Mouse (Mus musculus): ENCODE measurements at regions not wholly inside any gene's neighbourhood (a gene's known extent, or its start where the extent isn't known, plus 50 kb on each side); places are given as distances from the start of the nearest gene placed in this dataset.

DNA sequence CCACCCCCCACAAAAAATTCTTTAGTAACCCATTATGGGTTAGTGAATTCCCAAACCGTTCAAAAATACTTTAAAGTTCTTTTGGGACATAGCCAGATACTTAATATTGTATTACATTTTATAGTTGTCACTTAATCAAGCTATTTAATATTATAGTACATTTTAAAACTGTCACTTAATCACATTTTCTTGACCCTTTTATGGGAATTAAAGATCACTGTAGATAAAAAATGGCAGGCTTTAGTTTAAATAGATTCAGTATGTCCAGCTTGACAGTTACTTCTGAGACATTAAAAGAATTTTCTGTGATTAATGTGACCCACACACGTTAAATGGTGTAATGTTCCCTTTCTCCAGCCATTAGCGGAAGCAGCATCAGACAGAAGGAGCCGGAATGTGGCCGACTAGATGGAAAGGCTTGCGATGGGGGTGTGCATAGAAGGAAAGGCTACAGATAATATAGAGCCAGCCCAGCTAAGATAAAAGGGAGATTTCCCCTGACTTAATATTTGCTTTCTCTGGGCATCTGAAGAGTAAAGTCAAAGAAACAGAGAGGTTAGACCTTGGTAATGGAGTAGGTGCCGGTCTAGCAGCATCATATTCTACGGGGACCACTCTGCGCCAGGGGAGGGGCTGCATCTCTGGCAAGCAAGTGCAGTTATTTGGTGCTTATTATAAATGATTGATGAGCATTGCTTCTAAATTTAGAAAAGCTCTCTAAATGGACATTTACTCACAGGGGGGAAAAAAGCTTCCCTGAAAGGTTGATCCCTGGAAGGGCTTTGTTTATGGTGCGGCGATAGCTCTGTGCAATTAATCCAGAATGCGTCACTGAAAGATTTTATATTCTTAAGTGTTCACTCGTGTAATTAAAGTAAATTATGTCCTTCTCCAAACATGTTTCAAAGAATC lies 331.8 kb upstream of the Meis1 start:
- in situ Hi-C loops (cut with MboI, MseI): no loop called here

DNA sequence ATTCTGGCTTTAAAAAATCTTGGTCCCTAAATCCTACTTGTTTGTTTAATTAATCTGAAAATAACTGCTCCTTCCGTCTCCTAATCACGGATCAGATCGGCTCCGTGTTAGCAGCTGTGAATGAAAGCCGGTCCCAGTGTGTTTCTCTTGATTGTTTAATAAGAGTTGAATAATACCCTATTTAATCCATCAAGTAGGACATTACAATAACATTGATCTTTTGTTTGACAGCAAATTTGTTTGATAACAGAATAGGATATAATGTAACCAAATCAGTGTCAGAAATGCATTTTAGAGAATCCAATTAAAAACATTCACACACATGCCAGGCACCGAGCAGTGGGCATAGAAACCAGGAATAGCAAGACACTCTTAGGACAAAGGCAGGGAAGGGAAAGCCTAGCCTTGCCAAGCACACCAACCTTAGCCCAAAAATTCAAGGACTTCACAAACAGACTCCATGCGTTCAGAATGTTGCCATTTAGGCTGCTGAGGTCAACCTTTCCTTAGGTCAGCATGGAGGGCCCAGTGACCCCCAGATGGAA lies 332.5 kb upstream of the Meis1 start:
- in situ Hi-C loops (cut with MboI, MseI): no loop called here

DNA sequence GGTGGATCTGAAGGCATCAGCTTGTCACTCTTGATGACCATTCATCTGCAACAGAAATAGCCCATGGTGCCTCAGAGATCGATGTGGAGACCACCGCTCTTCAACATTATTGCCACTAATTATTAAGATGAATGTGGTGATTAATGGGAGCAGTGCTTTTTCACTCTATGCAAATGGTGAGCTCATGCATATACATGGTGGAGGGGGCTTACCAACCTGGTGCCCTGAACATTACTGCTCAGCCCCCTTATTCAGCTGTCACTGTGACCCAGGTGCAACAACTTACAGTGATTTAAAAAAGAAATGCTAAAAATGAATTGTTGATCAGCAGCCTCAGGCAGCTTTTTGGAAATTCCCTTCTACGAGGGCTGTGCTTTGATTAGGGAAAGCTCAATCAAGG lies 334.9 kb upstream of the Meis1 start:
- in situ Hi-C loops (cut with MboI, MseI): no loop called here

DNA sequence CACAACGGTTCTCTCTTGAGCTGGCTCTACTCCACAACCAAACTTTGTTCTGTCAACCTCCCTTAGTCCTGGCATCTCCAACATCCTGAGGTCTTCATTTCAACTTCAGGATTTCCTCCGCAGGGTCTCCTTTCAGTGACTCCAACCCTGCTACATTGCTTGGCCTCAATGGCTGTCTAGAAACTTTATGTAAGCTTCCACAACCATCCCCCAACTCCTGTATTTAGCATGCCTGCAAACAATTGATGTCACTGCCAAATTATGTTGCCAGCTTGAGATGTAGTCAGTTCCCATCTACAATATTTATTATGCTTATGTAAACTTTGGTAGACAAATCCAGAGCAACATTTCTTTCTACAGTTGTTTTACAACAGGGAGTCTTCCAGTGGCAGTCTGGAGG lies 336.4 kb upstream of the Meis1 start:
- in situ Hi-C loops (cut with MboI, MseI): no loop called here

DNA sequence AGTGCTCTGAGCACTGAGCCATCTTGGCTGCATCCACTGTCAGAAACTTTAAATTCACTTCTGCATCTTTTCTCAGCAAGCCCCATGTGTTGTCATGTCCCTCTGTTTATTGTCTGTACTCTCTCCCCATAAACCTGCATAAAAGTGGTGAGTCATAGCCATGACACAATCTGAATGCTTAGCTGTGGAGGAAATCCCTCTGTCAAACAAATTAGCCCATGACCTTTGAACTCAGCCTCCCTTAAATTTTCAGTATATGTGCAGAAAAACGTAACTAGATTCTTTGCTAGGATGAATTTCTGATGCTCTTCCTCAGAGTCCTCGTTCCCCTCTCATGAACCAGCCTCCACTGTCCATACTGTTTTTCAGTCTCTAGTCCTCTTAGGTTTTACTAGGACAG lies 337.4 kb upstream of the Meis1 start:
- in situ Hi-C loops (cut with MboI, MseI): no loop called here

DNA sequence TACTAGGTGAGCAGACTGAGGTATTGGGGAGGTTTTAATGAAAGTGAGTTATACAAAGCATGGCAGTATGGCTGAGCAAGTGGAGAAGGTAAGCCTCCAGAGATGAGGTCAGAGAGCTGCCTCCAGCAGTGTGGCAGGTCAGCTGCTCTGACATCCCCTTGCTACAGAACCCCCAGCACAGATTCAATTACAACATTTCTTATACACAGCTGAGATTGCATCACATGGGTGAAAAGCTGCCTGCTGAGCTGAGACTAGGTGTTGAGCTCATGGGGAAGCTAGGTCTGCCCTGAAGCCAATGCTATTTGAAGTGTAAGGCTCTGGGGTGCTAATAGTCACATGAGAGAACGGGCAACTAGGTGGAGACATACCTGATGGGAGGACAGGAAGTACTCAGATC lies 350.4 kb upstream of the Meis1 start:
- in situ Hi-C loops (cut with MboI, MseI): no loop called here

DNA sequence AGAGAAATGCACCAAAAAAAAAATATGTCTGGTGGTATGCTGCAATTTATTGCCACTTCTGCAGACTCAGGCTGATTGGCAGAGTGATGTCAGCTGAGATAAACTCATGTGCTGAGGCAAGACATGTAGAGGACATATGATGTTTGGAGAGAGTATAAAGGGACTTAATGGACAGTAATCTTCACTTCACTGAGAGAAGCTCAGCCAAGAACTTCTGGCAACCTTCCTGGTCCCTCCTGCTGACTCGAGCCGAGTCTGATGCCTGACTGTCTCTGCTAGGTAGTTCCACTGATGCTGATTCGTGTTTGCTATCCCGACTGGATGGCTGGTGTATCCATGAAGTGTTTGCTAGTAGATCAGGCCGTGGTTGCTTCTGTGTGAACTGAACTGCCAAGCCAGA lies 354.7 kb upstream of the Meis1 start:
- in situ Hi-C loops (cut with MboI, MseI): no loop called here

DNA sequence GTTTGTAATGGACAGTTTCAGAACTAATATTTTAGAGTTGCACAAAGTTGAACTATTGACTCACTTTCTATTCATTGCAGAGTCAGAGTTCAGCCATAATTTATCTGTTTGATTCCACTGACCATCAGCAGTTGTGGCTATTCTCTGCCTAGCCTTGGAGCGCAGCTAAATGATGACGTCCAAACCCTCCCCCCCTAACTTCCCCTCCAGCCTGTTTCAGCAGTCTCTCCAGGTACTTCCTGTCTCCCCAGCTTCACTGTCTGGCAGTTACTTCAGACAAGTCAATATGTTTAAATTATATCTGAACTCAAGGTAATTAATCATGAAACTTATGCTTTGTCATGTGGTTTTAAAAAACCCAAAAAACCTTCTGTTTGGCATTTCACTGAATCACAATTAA lies 362.1 kb upstream of the Meis1 start:
- in situ Hi-C loops (cut with MboI, MseI): loop anchor here in 1 of 2 experiments (10.0 kb wide), 1 partner anchor 64 kb away; no protein-coding TSS in a partner anchor

DNA sequence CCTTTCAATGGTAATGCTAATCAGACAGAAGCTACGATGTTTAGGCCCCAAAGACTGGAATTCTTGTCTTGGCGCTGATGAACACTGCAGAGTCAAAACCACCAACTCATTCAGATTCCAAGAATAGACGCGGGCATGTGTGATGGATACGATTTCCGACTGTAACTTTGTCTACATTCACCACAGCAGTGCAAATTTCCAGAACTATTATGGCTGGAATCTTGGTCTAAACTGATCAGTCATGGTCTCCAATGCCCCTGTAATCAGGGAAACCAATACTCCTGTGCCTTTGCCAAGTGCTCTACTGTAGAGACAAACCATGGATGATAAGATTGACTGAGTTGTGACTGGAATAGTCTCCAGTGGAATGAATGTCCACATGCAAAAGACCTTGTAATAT lies 370.4 kb upstream of the Meis1 start:
- in situ Hi-C loops (cut with MboI, MseI): loop anchor here in 1 of 2 experiments (10.0 kb wide), 1 partner anchor 56 kb away; no protein-coding TSS in a partner anchor

DNA sequence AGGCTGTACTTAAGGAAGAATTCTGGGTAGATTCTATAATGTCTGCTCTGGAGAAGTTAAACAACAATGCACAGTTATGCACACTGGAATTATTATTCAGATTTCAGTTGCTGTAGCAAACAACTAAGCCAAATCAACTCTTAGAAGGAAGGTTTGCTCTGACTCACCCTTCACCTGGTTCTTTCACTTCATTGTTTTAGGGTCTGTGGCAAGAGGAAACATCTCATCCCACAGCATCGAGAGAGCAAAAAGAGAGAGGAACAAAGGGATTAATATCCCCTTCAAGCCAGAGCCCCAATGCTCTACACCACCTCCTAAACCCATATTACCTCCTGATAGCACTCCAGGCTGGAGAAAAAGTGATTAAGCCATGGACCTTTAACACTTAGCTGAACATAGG lies 373.4 kb upstream of the Meis1 start:
- in situ Hi-C loops (cut with MboI, MseI): loop anchor here in 1 of 2 experiments (10.0 kb wide), 1 partner anchor 203 kb away; no protein-coding TSS in a partner anchor

DNA sequence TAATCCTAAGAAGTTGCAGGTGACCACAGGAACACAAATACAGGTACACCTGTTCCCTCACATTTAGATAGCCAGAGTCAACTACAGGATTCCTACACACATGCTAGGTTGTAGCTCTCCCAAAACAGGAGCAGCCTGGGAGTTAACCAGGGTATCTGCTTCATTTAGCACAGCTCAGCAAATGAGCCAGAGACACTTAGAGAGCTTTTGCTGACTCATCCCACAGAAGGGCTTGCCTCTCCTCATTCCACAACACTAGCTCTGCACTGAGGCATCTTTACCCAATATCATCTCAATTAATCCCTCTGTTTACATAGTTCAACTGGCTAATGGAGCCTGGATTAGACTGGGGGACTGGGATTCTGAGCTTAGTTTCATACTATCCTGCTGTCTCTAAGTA lies 375.6 kb upstream of the Meis1 start:
- in situ Hi-C loops (cut with MboI, MseI): loop anchor here in 1 of 2 experiments (10.0 kb wide), 1 partner anchor 200 kb away; no protein-coding TSS in a partner anchor

DNA sequence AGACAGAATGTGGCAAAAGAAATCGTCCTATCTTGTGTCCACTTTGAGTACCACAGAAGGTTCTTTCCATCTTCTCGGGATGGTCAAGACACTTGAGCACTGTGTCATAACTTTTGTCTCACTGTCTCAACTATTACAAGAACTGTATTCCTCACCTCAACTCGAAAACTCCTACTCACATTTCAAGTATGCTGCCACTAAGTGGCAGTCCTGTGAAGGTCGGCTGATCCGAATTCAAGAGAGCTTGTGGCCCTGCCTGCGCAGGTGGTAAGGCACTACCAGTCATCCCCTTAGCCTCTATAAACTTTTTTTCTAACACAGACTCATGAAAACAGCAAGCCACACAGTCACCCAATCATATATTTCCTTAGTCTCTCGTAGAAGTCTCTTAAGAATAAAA lies 381.6 kb upstream of the Meis1 start:
- in situ Hi-C loops (cut with MboI, MseI): no loop called here

DNA sequence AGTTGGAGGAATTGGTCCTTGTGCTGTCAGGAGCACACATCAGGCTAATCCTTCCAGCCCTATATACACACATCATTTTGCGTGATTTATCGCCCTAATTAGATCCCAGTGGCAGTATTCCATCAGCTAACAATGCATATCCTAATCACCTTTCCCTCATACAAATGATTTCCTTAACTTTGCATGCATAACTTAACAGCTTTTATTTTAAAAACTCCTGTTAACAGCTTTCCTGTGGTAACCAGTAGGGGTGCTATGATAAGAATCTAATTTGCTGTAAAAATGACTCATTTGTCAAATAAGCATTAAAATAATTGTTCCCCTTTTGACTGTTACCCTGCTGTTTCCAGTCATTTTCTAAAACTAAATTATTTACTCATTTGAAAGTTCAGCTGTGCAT lies 401.4 kb upstream of the Meis1 start:
- in situ Hi-C loops (cut with MboI, MseI): no loop called here

DNA sequence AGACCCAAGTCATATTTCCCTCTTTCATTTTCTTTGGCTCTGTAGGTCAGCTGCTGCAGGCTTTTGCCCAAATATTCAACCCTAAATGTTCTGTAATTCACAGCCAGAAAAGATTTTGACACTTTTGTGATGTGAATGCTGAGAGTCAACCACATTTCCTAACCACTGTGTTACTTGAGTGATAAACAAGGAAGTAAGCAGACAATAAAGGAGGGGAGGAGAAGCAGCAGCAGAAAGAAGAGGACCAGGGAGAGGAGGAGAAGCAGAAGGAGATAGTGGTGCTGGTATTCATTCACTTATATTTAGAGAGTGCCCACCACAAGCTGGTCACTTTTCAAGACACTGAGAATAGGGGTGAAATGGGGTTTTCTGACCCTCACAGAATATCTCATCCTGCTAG lies 404.5 kb upstream of the Meis1 start:
- in situ Hi-C loops (cut with MboI, MseI): no loop called here

DNA sequence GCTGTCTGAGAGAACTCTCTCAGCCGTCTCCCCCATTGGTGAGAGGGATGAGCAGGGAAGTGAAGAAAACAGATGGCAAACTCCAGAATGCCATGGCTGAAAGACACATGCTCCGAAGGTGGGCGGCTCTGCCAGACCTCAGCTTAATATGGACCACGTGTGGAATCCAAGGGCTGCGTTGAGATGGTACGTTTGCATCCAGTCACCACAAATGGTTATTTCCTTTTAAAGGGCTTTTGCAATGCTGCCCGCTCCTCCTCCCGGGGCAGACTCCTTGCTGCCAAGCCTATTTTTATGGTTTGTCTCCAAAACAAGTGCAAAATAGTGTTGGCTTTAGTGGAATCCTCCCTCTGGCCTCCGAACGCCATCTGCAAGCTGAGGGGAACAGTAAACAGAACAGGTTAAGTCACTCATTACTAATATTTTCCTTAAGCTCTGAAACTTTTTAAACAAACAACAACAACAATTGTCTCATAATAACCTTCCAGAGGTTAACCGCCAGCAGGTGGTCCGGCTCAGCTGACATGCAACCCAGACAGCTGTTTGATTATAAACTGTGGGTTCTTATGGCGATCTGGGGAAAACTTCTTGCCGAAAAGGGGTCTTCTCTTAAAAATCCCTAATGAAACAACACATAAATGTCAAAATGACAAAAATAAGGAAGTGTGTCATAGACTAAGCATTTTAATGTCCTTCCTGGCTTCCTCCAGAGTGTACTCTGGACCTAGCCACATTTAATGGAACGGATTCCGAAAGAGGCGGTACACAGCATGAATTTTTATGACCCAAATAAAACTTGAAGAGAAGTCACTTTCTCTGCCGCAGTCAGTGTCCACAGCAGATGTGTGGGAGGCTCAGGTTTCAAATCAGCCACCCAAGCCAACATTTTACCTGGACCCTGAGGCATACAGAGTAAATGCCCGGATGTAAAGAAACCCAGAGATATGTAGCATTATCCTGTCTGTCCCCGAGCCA lies 405.3 kb upstream of the Meis1 start:
- in situ Hi-C loops (cut with MboI, MseI): no loop called here

DNA sequence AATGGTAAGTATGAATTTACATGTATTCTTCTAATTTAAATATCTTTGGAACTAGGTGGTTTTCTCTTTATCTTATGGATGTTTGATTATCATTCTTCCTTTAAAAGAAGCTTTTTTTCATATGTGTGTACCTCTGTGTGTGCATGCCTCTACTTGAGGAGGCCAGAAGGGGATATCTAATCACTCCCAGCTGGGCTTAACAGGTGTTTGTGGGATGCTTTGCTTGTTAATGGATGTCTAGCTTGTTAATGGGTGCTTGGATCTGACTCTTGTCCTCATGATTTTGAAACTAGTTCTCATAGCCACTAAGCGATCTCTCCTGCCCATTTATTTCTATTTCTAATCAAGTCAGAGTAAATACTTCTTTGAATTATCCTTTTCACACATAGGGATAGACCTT lies 408.8 kb upstream of the Meis1 start:
- in situ Hi-C loops (cut with MboI, MseI): no loop called here

DNA sequence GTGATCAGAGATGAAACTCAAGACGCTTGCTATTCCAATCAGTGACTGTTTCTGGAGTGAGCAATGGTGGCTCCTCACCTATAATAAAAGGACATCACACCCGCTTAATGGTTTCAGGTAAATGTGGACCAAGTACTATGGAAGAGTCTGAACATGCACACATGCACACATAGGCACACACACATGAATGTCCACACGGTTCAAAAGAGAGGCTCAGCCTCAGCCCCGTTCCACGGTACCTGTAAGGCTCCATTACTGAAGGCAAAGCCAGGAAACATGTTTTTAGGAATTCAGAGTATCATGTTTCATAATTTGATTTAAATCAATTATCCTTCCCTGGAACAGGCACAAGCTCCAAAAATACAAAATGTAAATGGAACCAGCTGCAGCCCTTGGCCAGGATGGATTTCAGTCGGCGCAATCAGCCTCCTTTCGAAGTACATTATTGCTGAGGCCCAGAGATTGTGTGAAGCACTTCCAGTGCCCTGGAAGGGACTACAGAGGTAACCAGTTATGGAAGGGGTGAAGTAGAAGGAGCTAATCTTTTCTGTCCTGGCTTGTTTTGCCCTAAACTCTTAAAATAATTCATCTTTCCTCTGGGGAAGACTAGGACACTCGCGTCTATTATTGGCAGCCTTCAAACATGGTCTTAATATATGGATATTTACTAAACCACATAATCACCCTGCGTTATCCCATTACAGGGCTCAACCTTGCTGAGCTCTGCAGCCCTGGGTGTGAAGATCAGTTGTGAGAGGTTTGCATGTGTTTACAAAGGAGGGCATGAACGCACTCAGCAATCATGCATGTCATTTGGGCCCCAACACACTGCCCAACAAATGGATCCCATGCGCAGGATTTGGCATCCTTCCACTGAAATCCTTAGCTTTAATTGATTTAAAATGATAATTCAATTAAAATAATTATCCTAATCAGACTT lies 415.2 kb upstream of the Meis1 start:
- in situ Hi-C loops (cut with MboI, MseI): no loop called here

DNA sequence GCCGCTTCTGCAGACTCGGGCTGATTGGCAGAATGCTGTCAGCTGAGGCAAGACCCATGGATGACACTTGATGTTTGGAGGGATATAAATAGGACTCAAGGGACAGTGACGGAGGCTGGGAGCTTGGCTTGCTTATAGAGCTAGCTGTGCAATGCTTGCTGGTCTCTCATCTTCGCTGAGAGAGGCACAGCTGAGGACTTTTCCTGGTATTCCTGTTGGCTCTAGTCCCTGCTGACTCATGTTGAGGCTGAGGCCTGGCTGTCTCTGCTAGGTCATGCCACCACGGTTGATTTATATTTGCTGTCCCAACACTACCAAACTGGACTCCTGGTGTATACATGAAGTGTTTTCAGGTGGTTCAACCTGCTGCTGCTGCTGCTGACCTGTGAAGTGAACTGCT lies 419.6 kb upstream of the Meis1 start:
- in situ Hi-C loops (cut with MboI, MseI): no loop called here

DNA sequence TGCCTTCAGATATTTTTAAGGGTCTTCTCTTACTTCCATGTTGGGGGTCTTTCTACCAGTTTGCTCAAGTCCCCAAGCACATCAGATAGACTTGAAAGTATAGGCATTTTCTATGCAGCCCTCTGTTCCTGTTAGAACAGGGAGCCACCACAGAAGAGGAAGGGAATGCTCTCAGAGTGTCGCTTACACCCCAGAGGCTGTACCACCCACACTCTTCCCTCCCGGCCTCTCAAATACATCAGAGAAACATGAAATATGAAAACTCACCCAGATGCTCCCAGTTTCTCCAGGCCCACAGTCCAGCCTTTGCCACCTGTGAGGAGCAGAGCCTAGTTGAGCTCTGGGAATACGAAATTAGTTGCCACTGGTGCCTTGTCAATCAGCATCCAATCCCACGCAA lies 423.2 kb upstream of the Meis1 start:
- in situ Hi-C loops (cut with MboI, MseI): loop anchor here in 1 of 2 experiments (10.0 kb wide), 1 partner anchor 57 kb away; no protein-coding TSS in a partner anchor

DNA sequence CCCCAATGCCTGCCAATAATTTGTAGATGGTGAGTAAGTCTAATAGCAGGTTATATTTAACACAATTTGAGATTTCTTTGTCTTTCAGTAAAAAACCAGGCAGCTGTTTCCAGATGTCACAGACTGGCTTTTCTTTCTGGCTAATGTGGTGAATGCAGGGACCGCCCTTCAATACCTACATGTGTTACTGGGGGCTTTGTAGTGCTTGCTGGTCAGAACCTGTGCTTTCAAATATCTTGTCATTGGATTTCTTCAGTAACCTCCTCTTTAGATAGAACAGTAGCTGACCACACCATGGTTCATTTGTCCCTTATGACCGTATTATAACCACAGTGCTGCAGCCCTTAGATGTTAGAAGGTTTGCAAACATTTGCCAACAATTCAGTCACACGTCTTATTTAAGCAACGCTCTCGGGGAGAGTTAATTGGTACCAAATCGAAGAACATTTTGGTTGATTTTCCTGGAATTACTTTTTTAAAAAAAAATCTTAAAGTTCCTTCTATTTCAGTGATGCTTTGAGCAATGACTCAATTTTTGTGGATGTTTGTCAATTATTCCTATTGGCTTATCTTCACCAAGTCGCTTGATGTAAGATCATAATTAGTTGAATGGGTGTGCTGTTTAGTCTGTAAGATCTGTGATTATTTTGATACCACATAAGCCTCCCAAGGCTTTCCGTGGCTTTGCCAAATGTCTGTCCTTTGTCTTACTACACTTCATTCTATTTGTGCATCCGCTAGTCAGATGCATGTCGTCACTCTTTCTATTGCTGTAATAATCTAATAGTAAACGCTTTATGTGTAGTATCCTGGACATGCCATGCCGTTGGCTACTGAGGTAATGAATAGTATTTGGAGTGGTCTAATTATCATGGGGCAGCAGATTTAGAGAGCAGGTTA lies 436.9 kb upstream of the Meis1 start:
- in situ Hi-C loops (cut with MboI, MseI): no loop called here
